Mouse (Mus musculus): ENCODE measurements at regions not wholly inside any gene's neighbourhood (a gene's known extent, or its start where the extent isn't known, plus 50 kb on each side); places are given as distances from the start of the nearest gene placed in this dataset.
"Not testable (repeated sequence)": the region's sequence is repeated elsewhere in the genome, so short reads cannot be mapped to it uniquely, and the experiment has no call there.

GRCm38 (mm10) chr4:3497392-3497791, 312.2 kb upstream of the Vmn1r3 start:
- DNase-seq (ENCODE audit: low spot score) = not testable (repeated sequence)

GRCm38 (mm10) chr4:3495987-3496386, 310.8 kb upstream of the Vmn1r3 start:
- not testable (repeated sequence) for DNase-seq (ENCODE audit: low spot score)

- DNase-seq (ENCODE audit: low spot score) = not testable (repeated sequence)
Observed at GRCm38 (mm10) chr4:3494123-3494681, 309.0 kb upstream of the Vmn1r3 start.

- not testable (repeated sequence) for DNase-seq (ENCODE audit: low spot score)
Observed at GRCm38 (mm10) chr4:3490901-3491300, 305.7 kb upstream of the Vmn1r3 start.

GRCm38 (mm10) chr4:3482092-3482491, 296.9 kb upstream of the Vmn1r3 start:
- DNase-seq (ENCODE audit: low spot score) = no peak

GRCm38 (mm10) chr4:3456773-3457172, 271.6 kb upstream of the Vmn1r3 start:
- no peak for DNase-seq (ENCODE audit: low spot score)

GRCm38 (mm10) chr4:3437380-3437779, 252.2 kb upstream of the Vmn1r3 start:
- not testable (repeated sequence) for DNase-seq (ENCODE audit: low spot score)

GRCm38 (mm10) chr4:3427968-3428367, 242.8 kb upstream of the Vmn1r3 start:
- no peak for DNase-seq (ENCODE audit: low spot score)

GRCm38 (mm10) chr4:3419920-3420499, 234.9 kb upstream of the Vmn1r3 start:
- peak; percentile 58 for DNase-seq (ENCODE audit: low spot score)

- no peak for DNase-seq (ENCODE audit: low spot score)
Observed at GRCm38 (mm10) chr4:3416670-3417069, 231.5 kb upstream of the Vmn1r3 start.

GRCm38 (mm10) chr4:3414442-3415022, 229.4 kb upstream of the Vmn1r3 start:
- DNase-seq (ENCODE audit: low spot score) = not testable (repeated sequence)

GRCm38 (mm10) chr4:3413493-3414441, 228.6 kb upstream of the Vmn1r3 start:
- DNase-seq (ENCODE audit: low spot score) = no peak

GRCm38 (mm10) chr4:3412323-3412722, 227.2 kb upstream of the Vmn1r3 start:
- DNase-seq (ENCODE audit: low spot score) = not testable (repeated sequence)

- DNase-seq (ENCODE audit: low spot score) = not testable (repeated sequence)
Observed at GRCm38 (mm10) chr4:3402856-3403255, 217.7 kb upstream of the Vmn1r3 start.

GRCm38 (mm10) chr4:3401766-3402165, 216.6 kb upstream of the Vmn1r3 start:
- not testable (repeated sequence) for DNase-seq (ENCODE audit: low spot score)

GRCm38 (mm10) chr4:3391579-3391978, 206.4 kb upstream of the Vmn1r3 start:
- DNase-seq (ENCODE audit: low spot score) = not testable (repeated sequence)

GRCm38 (mm10) chr4:3373027-3373763, 188.0 kb upstream of the Vmn1r3 start:
- not testable (repeated sequence) for DNase-seq (ENCODE audit: low spot score)

- DNase-seq (ENCODE audit: low spot score) = not testable (repeated sequence)
Observed at GRCm38 (mm10) chr4:3368021-3368420, 182.9 kb upstream of the Vmn1r3 start.

- DNase-seq (ENCODE audit: low spot score) = not testable (repeated sequence)
Observed at GRCm38 (mm10) chr4:3343443-3343842, 158.3 kb upstream of the Vmn1r3 start.

- not testable (repeated sequence) for DNase-seq (ENCODE audit: low spot score)
Observed at GRCm38 (mm10) chr4:3342696-3343095, 157.5 kb upstream of the Vmn1r3 start.

- not testable (repeated sequence) for DNase-seq (ENCODE audit: low spot score)
Observed at GRCm38 (mm10) chr4:3342165-3342564, 157.0 kb upstream of the Vmn1r3 start.

Data from testis, postnatal 10 days (tissue).